ENCODE assay signal across 15 mouse cellular contexts in genomic region chr6:86897520-86897919, GRCm38 (mm10).
"Had no signal": no experiment of that assay in that cellular context is flagged by ENCODE, and none has a peak within 500 bp of the region (broad histone marks: within the 10 kb centered on the region; RNA-seq: fewer than 3 reads in every experiment).

No protein-coding gene starts in this region.

- H3K27ac ChIP-seq: kidney, embryonic 15.5 days; limb, embryonic 10.5 days; liver, embryonic 15.5 days; midbrain, embryonic 10.5 days; neural tube, embryonic 12.5 days had no signal

- H3K36me3 ChIP-seq: neural tube, embryonic 12.5 days had no signal

- H3K27me3 ChIP-seq: kidney, embryonic 15.5 days; liver, embryonic 15.5 days; neural tube, embryonic 12.5 days had no signal

- H3K4me2 ChIP-seq: kidney, embryonic 15.5 days; liver, embryonic 11.5 days; liver, embryonic 15.5 days; neural tube, embryonic 12.5 days had no signal

- H3K4me1 ChIP-seq: kidney, embryonic 15.5 days; liver, embryonic 15.5 days; midbrain, embryonic 10.5 days; neural tube, embryonic 12.5 days had no signal

- ATAC-seq: lung, postnatal 0 days had no signal

- H3K9me3 ChIP-seq: kidney, embryonic 15.5 days; limb, embryonic 10.5 days; liver, embryonic 15.5 days; midbrain, embryonic 10.5 days; neural tube, embryonic 12.5 days had no signal

- H3K4me3 ChIP-seq: kidney, embryonic 15.5 days; limb, embryonic 10.5 days; liver, embryonic 15.5 days; midbrain, embryonic 10.5 days; myocyte; neural tube, embryonic 12.5 days had no signal

- H3K9ac ChIP-seq: kidney, embryonic 15.5 days; liver, embryonic 15.5 days; neural tube, embryonic 12.5 days had no signal

- DNase-seq: kidney, adult 2 months; layer of hippocampus, adult 9-11 months; lung, adult 2 months; lung, postnatal 36 days; midbrain, embryonic 14.5 days; spleen, adult 18-20 months; thymus, postnatal 36 days had no signal
